Mouse (Mus musculus) limb, embryonic 15.5 days (tissue): ENCODE measurements at regions not wholly inside any gene's neighbourhood (a gene's known extent, or its start where the extent isn't known, plus 50 kb on each side); places are given as distances from the start of the nearest gene placed in this dataset.
A peak's percentile ranks its signal among the peaks of the same experiment; 100 is the strongest.

ENCODE experiments used
- ATAC-seq: fragments of 200-750 bp; cut with Nextera tagmentation; 2 replicates; pipeline ENCODE4 v1.8.0; 2017; ENCODE audit warnings: low read depth, moderate TSS enrichment; ENCODE audit not compliant: insufficient number of reproducible peaks, low FRiP score, low TSS enrichment
- H3K27ac ChIP-seq: fragments of 300-500 bp; sonication (generic); 2 replicates; pipeline ENCODE4 v1.5.1; 2015; ENCODE audit warnings: moderate library complexity, mild to moderate bottlenecking, inconsistent platforms
- H3K27me3 ChIP-seq: fragments of 300-500 bp; sonication (generic); 2 replicates; pipeline ENCODE4 v1.6.1; 2015; ENCODE audit warnings: inconsistent platforms
- H3K36me3 ChIP-seq: fragments of 300-500 bp; sonication (generic); 2 replicates; pipeline ENCODE4 v1.6.1; 2015; ENCODE audit warnings: inconsistent platforms
- H3K4me1 ChIP-seq: fragments of 300-500 bp; sonication (generic); 2 replicates; pipeline ENCODE4 v1.6.1; 2015; ENCODE audit warnings: inconsistent platforms
- H3K4me2 ChIP-seq: fragments of 300-500 bp; sonication (generic); 2 replicates; pipeline ENCODE4 v1.6.1; 2015; ENCODE audit warnings: mild to moderate bottlenecking, inconsistent platforms
- H3K4me3 ChIP-seq: fragments of 300-500 bp; sonication (generic); 2 replicates; pipeline ENCODE4 v1.5.1; 2015; ENCODE audit warnings: mild to moderate bottlenecking, inconsistent platforms
- H3K9ac ChIP-seq: fragments of 300-500 bp; sonication (generic); 2 replicates; pipeline ENCODE4 v1.6.1; 2015; ENCODE audit warnings: inconsistent platforms
- H3K9me3 ChIP-seq: fragments of 300-500 bp; sonication (generic); 2 replicates; pipeline ENCODE4 v1.6.1; 2016; ENCODE audit warnings: inconsistent platforms
- WGBS: fragments of 180-500 bp; shearing (Covaris S2); methylation state at CpG from one replicate; pipeline ENCODE4 v1.1.7; 2015; 5-methylcytosine and 5-hydroxymethylcytosine counted together

DNA sequence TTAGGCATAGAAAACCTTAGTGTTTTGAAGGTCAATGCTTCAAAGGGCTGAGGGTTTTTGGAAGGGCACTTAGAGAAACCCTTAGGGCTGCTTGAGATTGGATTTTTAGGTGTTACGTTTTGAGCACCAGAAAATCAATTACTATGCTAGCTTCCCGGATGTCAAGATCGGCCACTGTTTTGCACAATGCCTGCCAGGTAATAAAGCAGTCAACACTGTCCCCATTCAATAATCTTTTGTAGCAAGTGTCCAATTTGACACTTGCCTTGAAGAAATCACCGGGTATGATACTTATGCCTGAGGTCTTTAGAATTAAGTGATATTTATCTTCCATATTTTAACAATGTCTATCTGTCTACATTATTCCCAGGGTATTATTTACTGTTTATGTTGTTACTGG lies 403.0 kb upstream of the Sel1l start:
- 53% methylated on average over 4 of the region's 4 CpGs for WGBS
- Histone ChIP-seq H3K9me3 (no peaks in the 10 kb centered on the region), H3K4me3 (no peak overlapping the region), H3K27ac (no peak overlapping the region), H3K4me2 (no peak overlapping the region), H3K36me3 (no peaks in the 10 kb centered on the region), H3K4me1 (no peaks in the 10 kb centered on the region), H3K27me3 (no peaks in the 10 kb centered on the region), H3K9ac (no peak overlapping the region)
- ATAC-seq = no peak

DNA sequence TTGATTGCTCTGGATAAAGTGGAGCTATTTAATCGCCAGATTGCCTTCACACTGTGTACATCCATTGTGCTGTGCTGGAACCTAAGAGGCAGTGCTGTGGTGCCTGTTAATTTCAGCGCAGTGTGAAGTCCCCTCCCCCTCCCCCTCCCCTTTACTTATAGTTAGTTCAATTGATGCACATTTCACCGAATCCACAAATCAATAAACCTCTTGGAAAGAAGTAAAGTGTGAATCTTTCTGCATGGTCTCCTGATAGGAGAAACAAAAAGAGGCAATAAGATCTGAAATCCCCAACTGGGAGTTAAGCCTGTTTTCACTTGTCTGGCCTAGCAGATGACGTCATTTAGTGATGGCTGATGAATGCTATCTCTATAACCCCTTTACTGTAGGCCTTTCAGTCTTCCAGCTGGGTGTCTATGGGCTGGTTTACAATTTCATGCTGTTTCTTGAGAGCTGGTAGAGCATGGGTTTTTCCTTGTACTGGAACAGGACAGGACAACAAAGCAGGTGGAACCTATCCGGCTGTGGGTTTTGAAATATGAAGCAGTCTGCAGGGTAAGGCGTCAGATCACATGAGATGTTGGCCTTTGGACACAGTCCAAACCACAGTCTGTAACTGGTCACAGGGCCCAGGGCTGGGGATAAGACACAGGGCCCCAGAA lies 398.0 kb upstream of the Sel1l start:
- Histone ChIP-seq H3K27me3 (no peaks in the 10 kb centered on the region), H3K9ac (no peak overlapping the region), H3K36me3 (no peaks in the 10 kb centered on the region), H3K4me1 (no peaks in the 10 kb centered on the region), H3K4me3 (no peak overlapping the region), H3K27ac (peak overlapping the region; percentile 47; the same call in 1 of the 2 replicates), H3K4me2 (no peak overlapping the region), H3K9me3 (no peaks in the 10 kb centered on the region)
- ATAC-seq = 0 out of 2 replicates have a peak, but pooled peaks have one; percentile 71
- WGBS = 44% methylated on average over 6 of the region's 6 CpGs

DNA sequence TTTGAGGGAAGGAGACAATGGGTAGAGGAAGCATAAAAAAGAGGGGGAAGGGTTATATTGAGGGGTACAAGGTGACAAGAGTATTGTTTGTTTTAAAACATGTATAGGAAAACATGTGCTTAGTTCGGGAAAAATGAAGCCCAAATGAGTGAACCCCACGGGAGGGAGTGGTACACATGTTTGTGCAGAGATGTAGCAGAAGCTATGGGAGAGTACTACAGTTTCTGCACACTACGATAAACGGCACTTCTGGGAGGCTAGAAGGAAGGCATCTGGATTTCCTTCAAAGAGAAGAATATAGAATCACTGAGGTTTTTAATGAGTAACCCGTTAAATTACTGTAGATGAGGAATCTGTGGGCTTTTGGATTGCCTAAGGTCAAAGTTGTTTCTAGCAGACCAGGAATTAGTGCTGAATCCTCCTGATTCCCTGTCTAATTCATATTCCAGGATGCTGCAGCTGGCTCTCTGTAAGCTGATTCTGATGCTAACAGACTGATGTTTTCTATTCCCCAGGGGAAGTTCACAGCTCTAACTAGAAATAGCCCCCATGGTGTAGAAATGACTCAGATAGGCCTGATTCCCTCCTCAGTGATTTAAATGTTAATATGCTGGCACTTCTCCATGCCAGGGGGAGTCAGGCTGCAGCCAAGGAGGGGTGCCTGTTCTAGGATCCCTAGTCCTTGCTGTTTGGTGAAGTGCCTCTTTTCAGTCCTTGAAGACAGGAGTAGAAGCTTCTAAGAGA lies 391.2 kb upstream of the Sel1l start:
- WGBS = 52% methylated on average over 5 of the region's 5 CpGs
- Histone ChIP-seq H3K4me2 (no peak overlapping the region), H3K9me3 (no peaks in the 10 kb centered on the region), H3K36me3 (no peaks in the 10 kb centered on the region), H3K27ac (no peak overlapping the region), H3K4me1 (no peaks in the 10 kb centered on the region), H3K4me3 (no peak overlapping the region), H3K9ac (no peak overlapping the region), H3K27me3 (no peaks in the 10 kb centered on the region)
- no peak for ATAC-seq

DNA sequence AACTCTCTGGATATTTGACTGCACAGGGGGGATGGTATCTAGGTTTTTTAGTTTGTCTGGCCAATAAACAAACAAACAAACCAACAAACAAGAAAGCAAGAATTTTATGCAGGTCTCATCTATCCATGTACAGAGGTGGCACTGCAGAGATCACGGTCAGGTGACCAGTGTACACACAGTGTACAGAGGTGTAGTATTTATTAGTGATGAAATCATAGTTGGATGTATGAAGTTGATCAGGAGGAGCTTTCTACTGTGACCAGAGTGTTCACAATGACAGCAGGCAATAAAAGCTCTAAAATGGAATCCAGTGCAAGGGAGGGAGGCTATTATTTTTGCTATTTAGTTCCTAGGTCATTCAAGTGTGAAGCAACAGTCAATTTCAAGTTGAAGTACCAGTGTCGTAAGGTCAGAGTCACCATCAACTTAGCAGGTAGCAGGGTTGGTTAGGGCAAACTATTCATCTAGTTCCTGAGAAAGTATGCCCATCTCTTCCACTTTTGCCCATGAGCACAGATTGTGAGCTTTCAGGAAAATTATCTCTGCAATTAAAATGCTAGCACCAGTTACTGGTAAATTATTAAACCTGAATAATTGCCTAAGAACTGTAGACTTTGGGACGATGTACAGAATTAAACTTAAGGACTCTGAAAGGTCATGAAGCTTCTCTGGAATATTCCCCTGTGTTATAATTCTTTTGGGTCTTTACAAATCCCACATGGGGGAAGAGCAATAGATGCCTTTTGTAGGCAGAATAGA lies 384.9 kb upstream of the Sel1l start:
- H3K4me2 ChIP-seq = no peak overlapping the region
- H3K9me3 ChIP-seq = no peaks in the 10 kb centered on the region
- no peaks in the 10 kb centered on the region for H3K27me3 ChIP-seq
- ATAC-seq = no peak
- H3K9ac ChIP-seq = no peak overlapping the region
- WGBS = 86% methylated on average over 3 of the region's 3 CpGs
- no peaks in the 10 kb centered on the region for H3K36me3 ChIP-seq
- no peaks in the 10 kb centered on the region for H3K4me1 ChIP-seq
- H3K4me3 ChIP-seq = no peak overlapping the region
- no peak overlapping the region for H3K27ac ChIP-seq

DNA sequence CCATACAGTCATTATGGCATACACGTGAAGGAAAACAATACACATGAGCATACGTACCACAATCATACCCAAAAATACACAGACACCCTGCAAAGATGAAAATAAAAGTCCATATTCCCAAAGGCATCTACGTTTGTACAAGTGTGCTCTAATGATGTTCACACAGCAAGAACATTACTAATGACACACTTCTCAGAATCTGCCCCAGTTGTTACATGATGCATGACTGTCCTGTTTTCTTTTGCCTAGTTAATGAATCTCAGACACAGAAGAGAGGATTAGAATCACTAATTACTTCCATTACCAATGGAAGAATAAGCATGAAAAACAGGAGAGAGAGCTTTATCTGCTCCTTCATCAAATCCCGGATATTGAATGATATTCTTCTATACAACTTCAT lies 379.6 kb upstream of the Sel1l start:
- no peak overlapping the region for H3K4me3 ChIP-seq

DNA sequence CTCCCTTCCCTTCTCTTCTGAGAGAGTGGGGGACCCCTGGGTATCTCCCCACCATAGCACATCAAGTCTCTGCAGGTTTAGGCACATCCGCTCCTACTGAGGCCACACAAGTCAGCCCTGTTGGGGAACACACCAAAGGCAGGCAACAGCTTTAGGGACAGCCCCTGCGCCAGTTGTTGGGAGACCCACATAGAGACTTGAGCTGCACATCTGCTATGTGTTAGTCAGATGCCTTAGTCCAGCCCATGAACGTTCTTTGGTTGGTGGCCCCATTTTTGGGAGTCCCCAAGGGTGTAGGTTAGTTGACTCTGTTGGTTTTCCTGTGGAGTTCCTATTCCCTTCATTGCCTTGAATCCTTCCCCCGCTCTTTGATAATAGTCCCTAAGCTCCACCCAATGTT lies 354.4 kb upstream of the Sel1l start:
- Histone ChIP-seq H3K27me3 (no peaks in the 10 kb centered on the region), H3K4me3 (no peak overlapping the region), H3K9ac (no peak overlapping the region), H3K4me1 (no peaks in the 10 kb centered on the region), H3K4me2 (no peak overlapping the region), H3K9me3 (no peaks in the 10 kb centered on the region), H3K36me3 (no peaks in the 10 kb centered on the region), H3K27ac (no peak overlapping the region)
- WGBS = 76% methylated on average over 4 of the region's 4 CpGs
- no peak for ATAC-seq

More for the DNA sequence above, 379.6 kb upstream of the Sel1l start:
- no peak overlapping the region for H3K4me2 ChIP-seq
- no peaks in the 10 kb centered on the region for H3K27me3 ChIP-seq
- H3K36me3 ChIP-seq = no peaks in the 10 kb centered on the region
- no peak for ATAC-seq
- no peak overlapping the region for H3K9ac ChIP-seq
- no peaks in the 10 kb centered on the region for H3K4me1 ChIP-seq
- WGBS = 79% methylated on average over 4 of the region's 4 CpGs
- no peaks in the 10 kb centered on the region for H3K9me3 ChIP-seq
- no peak overlapping the region for H3K27ac ChIP-seq

DNA sequence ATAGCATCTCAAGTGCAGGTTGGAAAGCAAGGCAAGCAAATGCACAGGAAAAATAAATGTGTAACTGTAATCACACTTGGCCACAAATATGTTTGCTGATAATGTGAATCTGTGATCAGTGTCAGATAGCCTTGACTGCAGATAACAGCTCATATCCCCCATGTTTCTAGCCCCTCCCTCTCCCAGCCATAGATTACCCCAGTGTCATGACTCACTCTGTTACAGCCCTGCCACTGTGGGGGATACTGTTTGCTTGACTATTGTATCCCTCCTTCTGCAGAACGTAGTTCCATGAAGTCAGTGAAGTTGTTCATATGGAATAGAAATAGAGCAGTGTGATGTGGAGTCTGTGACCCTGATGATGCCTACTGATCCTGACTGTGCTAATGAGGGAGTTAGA lies 351.6 kb upstream of the Sel1l start:
- Histone ChIP-seq H3K4me2 (no peak overlapping the region), H3K27ac (no peak overlapping the region), H3K36me3 (no peaks in the 10 kb centered on the region), H3K4me3 (no peak overlapping the region), H3K27me3 (no peaks in the 10 kb centered on the region), H3K4me1 (no peaks in the 10 kb centered on the region), H3K9ac (no peak overlapping the region), H3K9me3 (no peaks in the 10 kb centered on the region)
- ATAC-seq = no peak
- 74% methylated on average over 1 of the region's 1 CpGs for whole genome bisulfite sequencing

DNA sequence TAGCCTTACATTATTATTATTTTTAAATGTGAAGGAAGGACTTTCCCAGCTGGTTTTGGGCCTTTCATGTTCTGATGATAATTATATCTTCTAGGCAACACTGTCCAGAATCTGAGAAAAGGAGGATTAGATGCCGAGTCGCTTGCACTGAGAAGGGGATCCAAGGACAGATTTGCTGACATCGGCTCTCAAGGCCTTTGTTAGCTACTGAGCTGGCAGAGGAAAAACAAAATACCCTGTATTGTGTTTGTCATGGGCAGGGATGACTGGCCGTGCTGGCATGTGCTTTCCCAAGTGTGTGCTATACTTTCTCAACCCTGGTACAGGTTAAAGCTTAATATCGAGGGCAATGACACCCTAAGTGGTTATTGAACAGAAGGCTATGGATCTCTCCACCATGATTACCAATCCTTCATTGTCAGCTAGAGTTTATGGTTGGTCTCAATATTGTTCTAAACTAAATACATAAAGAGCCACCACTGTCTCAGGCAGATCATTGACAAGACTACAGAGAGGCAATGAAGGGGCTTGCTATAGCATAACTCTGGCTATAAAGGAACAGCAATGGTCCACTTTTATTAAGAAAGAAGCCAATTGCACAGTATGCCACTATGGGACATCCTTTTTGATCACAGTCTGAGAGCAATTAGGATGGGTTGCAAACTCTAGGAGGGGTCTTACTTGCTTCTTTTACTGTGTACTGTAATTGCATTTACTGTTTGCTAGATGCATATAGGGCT lies 350.0 kb upstream of the Sel1l start:
- no peaks in the 10 kb centered on the region for H3K4me1 ChIP-seq
- no peak overlapping the region for H3K27ac ChIP-seq
- no peaks in the 10 kb centered on the region for H3K9me3 ChIP-seq
- ATAC-seq = no peak
- no peak overlapping the region for H3K9ac ChIP-seq
- no peak overlapping the region for H3K4me3 ChIP-seq
- 83% methylated on average over 5 of the region's 5 CpGs for WGBS
- no peak overlapping the region for H3K4me2 ChIP-seq
- H3K27me3 ChIP-seq = no peaks in the 10 kb centered on the region
- H3K36me3 ChIP-seq = no peaks in the 10 kb centered on the region

DNA sequence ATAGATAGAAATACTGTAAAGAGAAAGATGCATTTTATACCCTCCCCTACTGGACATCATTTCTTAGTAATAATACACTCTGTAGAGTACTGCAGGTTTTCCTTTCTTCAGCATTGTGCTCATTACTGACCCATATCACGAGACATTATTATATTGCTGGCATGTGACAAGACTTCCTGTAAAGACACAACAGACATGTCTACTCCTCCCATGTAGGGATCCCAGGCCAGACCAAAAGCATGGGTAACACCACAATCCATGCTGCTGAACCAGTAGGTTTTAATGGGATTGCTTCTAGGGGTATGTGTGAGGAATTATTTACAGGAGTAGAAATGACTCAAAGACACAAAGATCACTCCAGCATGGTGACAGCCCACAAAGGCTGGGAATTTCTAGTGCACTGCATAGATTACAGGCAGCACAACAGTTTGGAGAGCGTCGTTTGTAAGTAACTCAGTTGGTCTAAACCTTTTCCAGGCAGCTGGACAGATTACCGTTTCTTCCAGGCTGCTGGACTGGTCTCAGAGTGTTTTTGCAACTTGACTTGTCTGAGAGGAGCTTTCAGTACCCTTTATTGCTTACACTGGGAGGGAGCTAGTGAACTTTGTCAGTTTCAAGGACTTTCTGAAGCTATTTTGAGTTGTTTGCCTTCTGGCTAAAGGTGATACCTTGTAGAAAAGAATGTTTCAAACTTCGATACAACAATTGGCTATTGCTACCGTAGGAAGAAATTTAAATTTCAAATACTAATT lies 345.2 kb upstream of the Sel1l start:
- H3K4me2 ChIP-seq = no peak overlapping the region

DNA sequence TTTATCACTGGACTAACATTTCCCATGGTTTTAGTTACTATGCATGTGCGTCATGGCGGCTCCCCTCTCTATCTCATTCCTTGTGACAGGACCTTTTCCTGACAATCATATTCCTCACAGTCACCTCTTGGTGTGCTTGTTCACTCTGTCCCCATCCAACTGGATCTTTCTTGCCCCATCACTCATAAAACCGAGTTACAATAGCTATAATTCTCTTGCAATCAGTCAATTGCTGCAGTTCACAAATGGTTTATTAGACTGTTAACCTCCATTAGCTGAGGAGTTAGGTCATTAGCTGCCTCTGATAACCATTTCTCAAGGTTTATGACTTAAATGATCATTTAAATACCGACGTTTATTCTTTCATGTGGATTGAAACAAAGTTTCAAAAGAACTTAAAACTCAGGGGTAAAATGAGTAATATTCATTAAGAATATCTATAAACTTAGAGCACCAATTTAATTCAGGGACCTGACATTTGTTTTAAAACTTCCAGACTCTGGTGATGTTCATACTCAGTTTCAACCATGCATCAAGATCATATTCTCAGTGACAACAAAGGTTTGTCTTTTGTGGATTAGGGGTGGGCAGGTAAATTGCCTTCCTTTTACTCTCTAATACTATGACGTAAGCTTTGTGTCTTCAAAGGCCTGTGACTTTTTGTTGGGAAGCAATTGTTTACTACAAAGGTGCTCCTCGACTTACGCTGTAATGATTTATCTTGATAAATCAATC lies 344.4 kb upstream of the Sel1l start:
- H3K27ac ChIP-seq = no peak overlapping the region
- H3K4me3 ChIP-seq = no peak overlapping the region
- no peaks in the 10 kb centered on the region for H3K27me3 ChIP-seq
- no peaks in the 10 kb centered on the region for H3K4me1 ChIP-seq
- 69% methylated on average over 8 of the region's 8 CpGs for WGBS
- no peaks in the 10 kb centered on the region for H3K9me3 ChIP-seq
- H3K4me2 ChIP-seq = no peak overlapping the region
- H3K9ac ChIP-seq = no peak overlapping the region
- no peaks in the 10 kb centered on the region for H3K36me3 ChIP-seq
- no peak for ATAC-seq

More for the DNA sequence above, 345.2 kb upstream of the Sel1l start:
- Histone ChIP-seq H3K27me3 (no peaks in the 10 kb centered on the region), H3K4me1 (no peaks in the 10 kb centered on the region), H3K9ac (no peak overlapping the region), H3K27ac (no peak overlapping the region), H3K36me3 (no peaks in the 10 kb centered on the region), H3K9me3 (no peaks in the 10 kb centered on the region), H3K4me3 (no peak overlapping the region)
- WGBS = 73% methylated on average over 6 of the region's 6 CpGs
- no peak for ATAC-seq

DNA sequence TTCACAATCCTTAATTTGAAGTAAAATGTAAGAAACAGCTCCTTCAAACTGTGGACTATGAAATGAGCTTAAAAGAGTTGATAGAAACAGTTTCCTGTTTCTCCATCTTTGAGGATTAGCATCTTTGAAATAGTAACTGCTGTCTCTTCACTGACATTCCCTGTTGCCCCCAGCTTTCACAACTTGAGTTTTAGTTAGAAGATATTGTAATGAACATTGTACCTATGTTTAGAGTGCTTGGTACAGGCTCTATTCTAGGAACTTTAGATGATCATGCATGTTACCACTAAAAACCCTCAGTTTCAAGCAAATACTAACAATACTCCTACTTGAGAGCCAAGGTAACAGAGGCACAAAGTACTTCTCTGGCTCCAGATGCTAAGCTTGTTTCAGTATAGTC lies 340.1 kb upstream of the Sel1l start:
- no peaks in the 10 kb centered on the region for H3K36me3 ChIP-seq
- H3K9ac ChIP-seq = no peak overlapping the region
- no peak overlapping the region for H3K27ac ChIP-seq
- H3K9me3 ChIP-seq = no peaks in the 10 kb centered on the region
- ATAC-seq = no peak
- no peaks in the 10 kb centered on the region for H3K27me3 ChIP-seq
- H3K4me2 ChIP-seq = no peak overlapping the region
- no peak overlapping the region for H3K4me3 ChIP-seq
- H3K4me1 ChIP-seq = no peaks in the 10 kb centered on the region
